Mouse (Mus musculus): ENCODE data around the gene Rerg. TPM values are rescaled to one million over a fixed set of nuclear protein-coding genes. Genes with fewer than 3 reads are reported as not detected.

The Rerg gene
- polyA plus RNA-seq, 1 experiment = not detected

- Histone ChIP-seq H3K4me1 (no peaks in the 10 kb centered on the region), H3K9me3 (no peaks in the 10 kb centered on the region), H3K36me3 (replicated peaks; ENCODE audit: low read length) (no peaks in the 10 kb centered on the region), H3K27me3 (replicated peaks) (no peaks in the 10 kb centered on the region), H3K4me3 (replicated peaks) (no peak overlapping the region)
- TF ChIP-seq FLI1 (IDR thresholded peaks at IDR 0.05; ENCODE audit: low read length) = no peak
- TF ChIP-seq GATA1 (IDR thresholded peaks at IDR 0.05; ENCODE audit: borderline replicate concordance, low read length) = no peak
Measured at GRCm38 (mm10) chr6:137098232-137099191, 71.8 kb downstream of the Rerg start.

GRCm38 (mm10) chr6:137094475-137094874 is 75.8 kb downstream of the Rerg start:
- TF ChIP-seq FLI1 (IDR thresholded peaks at IDR 0.05; ENCODE audit: low read length) (no peak), GATA1 (IDR thresholded peaks at IDR 0.05; ENCODE audit: borderline replicate concordance, low read length) (no peak)
- Histone ChIP-seq H3K4me3 (replicated peaks) (no peak overlapping the region), H3K27me3 (replicated peaks) (no peaks in the 10 kb centered on the region), H3K9me3 (no peaks in the 10 kb centered on the region; the same call in 1 of the 2 replicates), H3K36me3 (replicated peaks; ENCODE audit: low read length) (no peaks in the 10 kb centered on the region), H3K4me1 (no peaks in the 10 kb centered on the region)

DNA sequence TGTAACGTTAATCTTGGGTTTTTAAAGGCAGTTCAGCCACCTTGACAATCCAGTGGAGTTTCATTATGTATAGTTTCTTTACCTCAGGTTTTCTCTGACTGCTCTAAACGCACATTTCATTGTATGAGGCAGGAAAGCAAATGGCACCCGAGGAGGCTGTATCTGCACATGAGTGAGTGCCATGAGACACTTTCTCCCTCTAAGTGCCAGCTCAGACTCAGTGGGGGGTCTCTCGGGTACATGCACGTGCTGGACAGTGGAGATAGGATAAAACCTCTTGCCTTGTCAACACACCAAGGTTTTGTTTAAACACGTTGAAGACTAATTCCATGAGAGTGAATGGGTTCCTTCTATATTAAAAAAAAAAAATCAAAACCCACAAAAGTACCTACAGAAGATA is 81.8 kb downstream of the Rerg start:
- no peak for TF ChIP-seq GATA1 (IDR thresholded peaks at IDR 0.05; ENCODE audit: borderline replicate concordance, low read length)
- no peak for TF ChIP-seq FLI1 (IDR thresholded peaks at IDR 0.05; ENCODE audit: low read length)
- Histone ChIP-seq H3K9me3 (no peaks in the 10 kb centered on the region; the same call in 1 of the 2 replicates), H3K36me3 (replicated peaks; ENCODE audit: low read length) (no peaks in the 10 kb centered on the region), H3K4me1 (no peaks in the 10 kb centered on the region), H3K27me3 (replicated peaks) (no peaks in the 10 kb centered on the region), H3K4me3 (replicated peaks) (no peak overlapping the region)

GRCm38 (mm10) chr6:137087956-137088355 is 82.3 kb downstream of the Rerg start:
- no peaks in the 10 kb centered on the region for H3K36me3 ChIP-seq (replicated peaks; ENCODE audit: low read length)

DNA sequence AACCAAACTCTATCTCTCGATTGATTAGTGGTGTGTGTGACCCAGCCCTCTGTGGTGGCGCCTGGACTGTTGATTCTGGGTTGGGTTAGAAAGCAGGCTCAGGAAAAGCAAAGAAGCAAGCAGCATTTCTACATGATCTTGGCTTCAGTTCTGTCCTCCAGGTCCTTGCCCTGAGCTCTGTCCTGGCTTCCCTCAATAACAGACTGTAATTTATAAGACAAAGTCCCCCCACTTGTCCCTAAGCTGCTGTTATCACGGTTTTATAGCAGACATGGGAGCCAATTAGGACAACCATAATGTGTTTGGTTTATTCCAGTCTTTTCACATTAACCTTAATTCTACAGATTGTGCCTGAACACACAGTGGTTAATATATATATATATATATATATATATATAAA is 82.8 kb downstream of the Rerg start:
- H3K27me3 ChIP-seq (replicated peaks) = no peaks in the 10 kb centered on the region
- TF ChIP-seq FLI1 (IDR thresholded peaks at IDR 0.05; ENCODE audit: low read length) (no peak), GATA1 (IDR thresholded peaks at IDR 0.05; ENCODE audit: borderline replicate concordance, low read length) (no peak)
- no peaks in the 10 kb centered on the region for H3K36me3 ChIP-seq (replicated peaks; ENCODE audit: low read length)
- H3K4me3 ChIP-seq (replicated peaks) = no peak overlapping the region
- H3K9me3 ChIP-seq = no peaks in the 10 kb centered on the region; the same call in 1 of the 2 replicates
- no peaks in the 10 kb centered on the region for H3K4me1 ChIP-seq

More at GRCm38 (mm10) chr6:137087956-137088355, 82.3 kb downstream of the Rerg start:
- no peaks in the 10 kb centered on the region; the same call in 1 of the 2 replicates for H3K9me3 ChIP-seq
- no peak overlapping the region for H3K4me3 ChIP-seq (replicated peaks)
- no peak for TF ChIP-seq FLI1 (IDR thresholded peaks at IDR 0.05; ENCODE audit: low read length)
- TF ChIP-seq GATA1 (IDR thresholded peaks at IDR 0.05; ENCODE audit: borderline replicate concordance, low read length) = no peak
- H3K27me3 ChIP-seq (replicated peaks) = no peaks in the 10 kb centered on the region
- no peaks in the 10 kb centered on the region for H3K4me1 ChIP-seq

- H3K36me3 ChIP-seq (replicated peaks; ENCODE audit: low read length) = no peaks in the 10 kb centered on the region
- TF ChIP-seq FLI1 (IDR thresholded peaks at IDR 0.05; ENCODE audit: low read length) (no peak), GATA1 (IDR thresholded peaks at IDR 0.05; ENCODE audit: borderline replicate concordance, low read length) (no peak)
- no peaks in the 10 kb centered on the region for H3K9me3 ChIP-seq
- H3K27me3 ChIP-seq (replicated peaks) = no peaks in the 10 kb centered on the region
- H3K4me3 ChIP-seq (replicated peaks) = no peak overlapping the region
- H3K4me1 ChIP-seq = no peaks in the 10 kb centered on the region
Measured at GRCm38 (mm10) chr6:137079701-137080100, 90.6 kb downstream of the Rerg start.

DNA sequence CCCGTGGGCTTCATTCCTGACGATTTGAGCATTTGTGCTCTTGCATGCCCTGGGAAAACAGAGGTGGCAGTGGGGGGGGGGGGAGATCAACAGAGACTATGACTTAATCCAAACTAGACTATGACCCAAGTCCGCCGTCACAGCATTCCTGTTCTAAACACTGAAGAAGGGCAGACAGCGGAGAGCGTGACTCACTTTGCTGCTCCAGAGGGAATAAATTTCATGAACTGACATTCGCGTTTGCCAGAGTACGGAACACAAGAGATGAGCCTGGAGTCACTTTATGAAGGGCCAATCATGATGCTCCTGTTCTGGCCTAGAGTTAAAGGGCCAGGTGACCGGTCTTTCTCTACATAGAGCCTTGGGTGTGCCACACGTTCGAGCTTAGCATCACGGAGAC is 93.6 kb downstream of the Rerg start:
- H3K27me3 ChIP-seq (replicated peaks) = no peaks in the 10 kb centered on the region
- H3K4me1 ChIP-seq = no peaks in the 10 kb centered on the region
- TF ChIP-seq FLI1 (IDR thresholded peaks at IDR 0.05; ENCODE audit: low read length) (no peak), GATA1 (IDR thresholded peaks at IDR 0.05; ENCODE audit: borderline replicate concordance, low read length) (no peak)
- no peaks in the 10 kb centered on the region for H3K36me3 ChIP-seq (replicated peaks; ENCODE audit: low read length)
- H3K4me3 ChIP-seq (replicated peaks) = no peak overlapping the region
- H3K9me3 ChIP-seq = no peaks in the 10 kb centered on the region

DNA sequence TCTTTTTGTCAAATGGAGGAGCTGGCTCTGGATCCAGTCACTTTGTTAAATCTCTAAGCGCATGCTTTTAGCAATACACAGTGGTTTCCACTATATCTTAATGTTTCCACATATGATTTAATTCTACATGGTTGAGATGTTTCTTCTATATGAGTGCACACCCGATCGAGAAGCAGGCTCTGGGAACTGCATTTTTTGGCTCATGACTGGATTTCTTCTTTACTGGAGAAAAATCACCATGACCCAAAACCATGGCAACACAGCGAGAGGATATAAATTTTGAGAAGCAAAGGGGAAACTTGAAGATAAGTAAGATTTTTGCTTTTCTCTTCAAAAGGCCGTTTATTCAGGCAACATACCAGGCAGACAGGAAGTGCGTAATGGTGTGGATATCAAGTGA is 94.1 kb downstream of the Rerg start:
- Histone ChIP-seq H3K9me3 (no peaks in the 10 kb centered on the region), H3K4me1 (no peaks in the 10 kb centered on the region), H3K4me3 (replicated peaks) (no peak overlapping the region), H3K27me3 (replicated peaks) (no peaks in the 10 kb centered on the region), H3K36me3 (replicated peaks; ENCODE audit: low read length) (no peaks in the 10 kb centered on the region)
- no peak for TF ChIP-seq GATA1 (IDR thresholded peaks at IDR 0.05; ENCODE audit: borderline replicate concordance, low read length)
- TF ChIP-seq FLI1 (IDR thresholded peaks at IDR 0.05; ENCODE audit: low read length) = no peak

- H3K9me3 ChIP-seq = no peaks in the 10 kb centered on the region
- TF ChIP-seq FLI1 (IDR thresholded peaks at IDR 0.05; ENCODE audit: low read length) (no peak), GATA1 (IDR thresholded peaks at IDR 0.05; ENCODE audit: borderline replicate concordance, low read length) (no peak)
- no peaks in the 10 kb centered on the region for H3K27me3 ChIP-seq (replicated peaks)
- no peaks in the 10 kb centered on the region for H3K4me1 ChIP-seq
- no peaks in the 10 kb centered on the region for H3K36me3 ChIP-seq (replicated peaks; ENCODE audit: low read length)
- H3K4me3 ChIP-seq (replicated peaks) = no peak overlapping the region
Measured at GRCm38 (mm10) chr6:137072256-137072655, 98.0 kb downstream of the Rerg start.

DNA sequence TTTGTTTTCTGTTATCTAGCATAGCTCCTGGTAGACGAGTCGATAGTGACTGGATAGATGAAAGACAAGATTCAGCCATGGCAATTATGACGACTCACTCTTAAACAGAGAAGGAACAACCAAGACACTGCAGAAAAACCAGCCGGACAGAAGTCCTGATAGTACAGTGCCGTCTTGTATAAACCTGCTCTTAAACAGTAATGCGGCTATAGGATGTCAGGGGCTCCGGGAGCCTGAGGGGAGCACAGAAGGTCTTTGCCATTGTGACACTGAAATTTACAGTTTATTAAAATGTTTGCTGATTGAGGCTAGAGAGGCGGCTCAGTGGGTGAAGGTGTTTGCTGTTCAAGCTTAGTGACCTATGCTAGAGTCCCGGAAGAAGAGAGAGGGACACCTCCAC is 98.8 kb downstream of the Rerg start:
- TF ChIP-seq FLI1 (IDR thresholded peaks at IDR 0.05; ENCODE audit: low read length) = no peak
- TF ChIP-seq GATA1 (IDR thresholded peaks at IDR 0.05; ENCODE audit: borderline replicate concordance, low read length) = no peak
- no peak overlapping the region for H3K4me3 ChIP-seq (replicated peaks)
- H3K9me3 ChIP-seq = no peaks in the 10 kb centered on the region
- no peaks in the 10 kb centered on the region for H3K4me1 ChIP-seq
- H3K36me3 ChIP-seq (replicated peaks; ENCODE audit: low read length) = no peaks in the 10 kb centered on the region
- no peaks in the 10 kb centered on the region for H3K27me3 ChIP-seq (replicated peaks)

Data from megakaryocyte, embryonic 14.5 days (primary cell).